In the genomic region with DNA sequence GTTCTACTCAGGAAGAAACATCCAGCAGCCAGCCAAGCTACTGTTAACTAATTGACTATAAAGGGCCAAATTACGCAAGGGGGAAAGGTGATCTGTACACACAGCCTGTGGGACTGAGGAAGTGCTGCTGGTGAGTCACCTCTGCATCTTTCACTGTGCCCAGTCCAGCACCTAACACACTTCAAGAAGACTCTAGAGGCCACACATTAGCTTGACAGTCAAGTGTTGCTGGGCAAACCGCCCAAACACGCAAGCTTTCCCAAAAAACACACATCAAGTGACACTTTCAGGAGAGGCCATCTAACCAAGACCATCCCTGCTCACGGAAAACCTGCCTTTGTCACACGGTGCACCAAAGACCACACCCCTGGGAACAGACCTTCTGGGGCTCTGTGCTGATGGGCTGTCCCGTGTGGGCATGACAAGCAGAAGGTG, we compare ENCODE assay signal across 16 mouse cellular contexts. TPM values are rescaled to one million over a fixed set of nuclear protein-coding genes. Genes with fewer than 3 reads are reported as not detected.
DNase-seq lines count a peak whose midpoint lies in the region; ATAC-seq and TF ChIP-seq lines count a peak whose summit lies in the region.
"Had no signal": no experiment of that assay in that cellular context is flagged by ENCODE, and none has a peak within 500 bp of the region (broad histone marks: within the 10 kb centered on the region; RNA-seq: fewer than 3 reads in every experiment).

No protein-coding gene starts in this region.

- no peaks in the 10 kb centered on the region for H3K4me1 ChIP-seq in stomach, postnatal 0 days (replicated peaks; ENCODE audit: control insufficient read depth, insufficient read depth)
- H3K4me1 ChIP-seq: forebrain, embryonic 12.5 days; hindbrain, embryonic 13.5 days had no signal

- no peak overlapping the region for H3K9ac ChIP-seq in stomach, postnatal 0 days (ENCODE audit: low read length)
- H3K9ac ChIP-seq: forebrain, embryonic 12.5 days; hindbrain, embryonic 13.5 days; liver, embryonic 14.5 days had no signal

- no peaks in the 10 kb centered on the region for H3K36me3 ChIP-seq in stomach, postnatal 0 days (ENCODE audit: control insufficient read depth, insufficient read depth, low read length)

- DNase-seq in NIH3T3 (ENCODE audit: low read depth), result peak; percentile 39
- DNase-seq in lung, postnatal 10 days, result peak; percentile 63
- peak; percentile 47 for DNase-seq in stomach, postnatal 0 days (ENCODE audit: low spot score)
- no peak for DNase-seq in adrenal gland, adult 18-20 months (ENCODE audit: low spot score in 2 of 2)
- DNase-seq in cerebellum, postnatal 36 days, result no peak
- no peak for DNase-seq in heart, adult 11 months
- DNase-seq: adrenal gland, adult 2 months; cerebellum, adult 18-20 months; kidney, postnatal 25 days; layer of hippocampus, adult 9-11 months had no signal

- H3K4me2 ChIP-seq in stomach, postnatal 0 days (replicated peaks; ENCODE audit: low read depth), result no peak overlapping the region
- H3K4me2 ChIP-seq: forebrain, embryonic 12.5 days; hindbrain, embryonic 13.5 days; midbrain, embryonic 11.5 days had no signal

- H3K4me3 ChIP-seq in stomach, postnatal 0 days (ENCODE audit: low read depth, low read length), result no peak overlapping the region
- H3K4me3 ChIP-seq: forebrain, embryonic 12.5 days; hindbrain, embryonic 13.5 days had no signal

- WGBS in stomach, postnatal 0 days, result 73% methylated on average over 6 of the region's 6 CpGs

- H3K27ac ChIP-seq in stomach, postnatal 0 days (replicated peaks), result no peak overlapping the region
- H3K27ac ChIP-seq: forebrain, embryonic 12.5 days; hindbrain, embryonic 13.5 days had no signal

- H3K9me3 ChIP-seq in stomach, postnatal 0 days (ENCODE audit: control insufficient read depth, low read length), result no peaks in the 10 kb centered on the region
- H3K9me3 ChIP-seq: forebrain, embryonic 12.5 days; hindbrain, embryonic 13.5 days had no signal

- no peak for TF ChIP-seq EP300 in stomach, postnatal 0 days (optimal IDR thresholded peaks at IDR 0.05)

- ATAC-seq in granulocyte monocyte progenitor cell, adult 5-6 weeks (replicated peaks; ENCODE audit: poor library complexity, severe bottlenecking), result peak; percentile 85
- ATAC-seq in stomach, postnatal 0 days (ENCODE audit: low FRiP score, low TSS enrichment), result peak; percentile 68
- ATAC-seq: intestine, embryonic 16.5 days had no signal

- TF ChIP-seq CTCF in stomach, postnatal 0 days (IDR thresholded peaks at IDR 0.05; ENCODE audit: low read depth), result no peak

- H3K27me3 ChIP-seq in stomach, postnatal 0 days (ENCODE audit: control insufficient read depth, insufficient read depth, low read length), result no peaks in the 10 kb centered on the region
- H3K27me3 ChIP-seq: forebrain, embryonic 12.5 days; hindbrain, embryonic 13.5 days had no signal

RNA-seq across cellular contexts. Expression of a gene that starts 34.5 kb away (rescaled TPM):
- total RNA-seq in granulocyte monocyte progenitor cell, adult 5-6 weeks (2014; fragmentation: Nextera tagmentation), result 4.6 and 5.2 TPM in 2 replicates
- 5.6 and 6.9 TPM in 2 replicates for total RNA-seq in granulocyte monocyte progenitor cell, adult 5-6 weeks (2017)
- polyA plus RNA-seq in stomach, postnatal 0 days (2015; fragmentation: Nextera tagmentation; extraction: Ambion mirVana), result 1.1 and 1.4 TPM in 2 replicates
- 10 to 100 TPM; 12.8 to 21.3 TPM for total RNA-seq in adrenal gland, adult 18-20 months (2021)

RNA-seq across cellular contexts. Expression of a gene that starts 50.1 kb away (rescaled TPM):
- 5.0 and 11.3 TPM in 2 replicates for total RNA-seq in granulocyte monocyte progenitor cell, adult 5-6 weeks (2014; fragmentation: Nextera tagmentation)
- total RNA-seq in granulocyte monocyte progenitor cell, adult 5-6 weeks (2017), result 4.1 and 4.7 TPM in 2 replicates
- polyA plus RNA-seq in stomach, postnatal 0 days (2015; fragmentation: Nextera tagmentation; extraction: Ambion mirVana), result 7.2 and 10.0 TPM in 2 replicates
- total RNA-seq in adrenal gland, adult 18-20 months (2021), result 1 to 10 TPM; 1.3 to 4.4 TPM

Comparison
In these comparisons a context has a peak if more than half of its experiments do, and no peak if none do; other contexts are left out.
1. DNase-seq: peak in NIH3T3 (single experiment), lung, postnatal 10 days (single experiment) and stomach, postnatal 0 days (single experiment); none in adrenal gland, adult 18-20 months (0 of 2), cerebellum, postnatal 36 days (0 of 2) and heart, adult 11 months (single experiment).